Mouse (Mus musculus): ENCODE measurements at regions not wholly inside any gene's neighbourhood (a gene's known extent, or its start where the extent isn't known, plus 50 kb on each side); places are given as distances from the start of the nearest gene placed in this dataset.

DNA sequence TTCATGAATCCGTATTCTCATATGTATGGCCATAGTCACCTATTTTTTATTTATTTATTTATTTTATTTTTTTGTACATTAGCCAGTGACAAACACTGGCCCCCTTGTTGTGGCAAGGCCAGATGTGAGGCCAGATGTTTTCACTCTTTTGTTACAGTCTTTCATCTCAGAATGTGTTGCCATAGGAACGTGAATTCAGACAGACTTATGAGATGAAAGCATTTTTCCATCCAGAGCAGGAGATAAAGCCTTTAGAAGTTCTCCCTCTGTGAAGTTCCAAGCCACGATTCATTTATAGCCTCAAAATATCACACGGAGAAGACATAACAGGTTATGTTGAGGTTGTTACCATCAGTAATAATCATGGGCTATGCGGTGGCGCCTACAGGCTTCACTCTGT is 220.9 kb downstream of the Arpp21 start:
- in situ Hi-C loops (cut with MboI; ENCODE audit: unreplicated experiment in 2 of 2): no loop called here

DNA sequence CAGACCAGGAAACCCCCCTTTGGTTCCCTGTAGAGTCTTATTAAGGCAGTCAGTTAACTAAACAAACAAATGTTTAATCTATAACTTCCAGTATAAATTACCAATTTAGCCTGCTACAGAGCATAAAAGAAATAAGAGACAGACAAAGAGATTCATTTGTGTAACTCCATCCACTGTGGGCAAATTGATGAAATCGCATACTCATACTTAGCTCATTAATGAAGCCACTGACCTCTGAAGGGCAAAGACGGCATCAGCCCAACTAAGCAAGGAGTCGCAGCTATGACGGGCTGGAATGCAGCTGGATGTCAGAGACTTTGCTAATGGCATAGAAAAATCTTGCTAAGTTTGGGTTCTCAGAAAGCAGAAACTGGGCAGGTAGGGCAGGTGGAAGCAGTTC is 241.3 kb downstream of the Arpp21 start:
- in situ Hi-C loops (cut with MboI; ENCODE audit: unreplicated experiment in 2 of 2): no loop called here

DNA sequence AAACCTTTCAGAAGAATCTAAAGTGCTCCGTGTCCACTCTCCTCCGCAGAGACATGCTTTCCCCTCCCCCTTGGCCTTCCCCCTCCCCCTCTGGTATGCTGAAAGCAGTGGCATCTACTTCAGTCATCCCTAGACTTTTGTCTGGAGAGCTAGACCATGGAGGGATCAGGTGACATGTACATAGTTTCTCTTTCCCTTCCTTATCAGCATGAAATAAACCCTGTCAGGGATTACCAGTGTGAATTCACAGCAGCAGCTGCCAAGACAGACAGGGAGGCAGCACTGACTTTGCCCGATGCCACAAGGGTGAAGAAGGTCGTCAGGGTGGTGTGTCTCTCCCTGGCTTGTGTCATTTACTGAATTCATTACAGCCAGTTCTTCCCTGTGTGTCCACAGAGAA is 241.9 kb downstream of the Arpp21 start:
- in situ Hi-C loops (cut with MboI; ENCODE audit: unreplicated experiment in 2 of 2): no loop called here

DNA sequence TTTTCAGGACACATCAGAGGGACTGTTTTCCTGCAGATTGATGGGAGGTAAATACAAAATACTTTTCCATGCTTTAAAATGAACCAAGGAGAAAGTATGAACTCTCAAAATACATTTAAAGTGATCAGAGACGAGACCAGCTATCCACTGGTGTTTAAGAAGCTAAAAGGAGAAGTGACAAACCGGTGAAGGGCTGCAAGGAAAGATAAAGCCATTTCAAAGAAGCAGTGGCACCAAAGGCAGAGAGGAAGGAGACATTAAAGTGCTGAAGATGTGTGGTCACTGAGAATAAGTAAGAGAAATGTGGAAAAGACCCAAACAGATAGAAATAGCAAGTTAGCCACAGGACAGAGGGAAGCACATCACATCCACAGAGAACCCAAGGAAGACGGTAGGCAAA is 245.7 kb downstream of the Arpp21 start:
- in situ Hi-C loops (cut with MboI; ENCODE audit: unreplicated experiment in 2 of 2): no loop called here

DNA sequence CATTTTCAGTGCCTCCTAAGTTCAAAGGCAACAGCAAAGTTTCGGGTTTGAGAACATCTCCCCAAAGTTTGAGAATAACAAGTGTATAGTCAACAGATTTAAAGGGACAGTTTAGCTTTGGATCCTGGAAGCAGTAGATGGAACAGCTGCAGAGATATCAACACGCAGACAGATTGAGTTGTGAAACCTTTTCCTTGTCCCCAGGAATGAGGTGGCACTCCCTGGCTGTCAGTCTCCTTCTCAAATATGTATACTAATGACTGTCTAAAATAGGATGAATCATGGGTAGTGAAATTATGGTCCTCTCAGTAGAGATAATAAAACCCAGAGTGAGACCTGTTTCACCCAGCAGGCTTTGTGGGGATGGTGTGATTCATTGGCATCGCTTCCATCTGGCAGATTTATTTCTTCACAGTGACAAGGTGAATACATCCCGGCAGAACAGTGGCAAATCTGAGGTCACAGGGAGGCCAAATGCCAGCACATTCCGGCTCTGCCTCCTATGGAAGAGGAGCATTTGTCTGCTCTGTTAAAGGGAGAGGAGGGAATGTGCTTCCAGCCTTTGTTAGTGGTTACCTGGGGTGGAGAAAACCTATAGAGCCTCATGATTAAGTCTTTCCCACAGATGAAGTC is 272.2 kb downstream of the Arpp21 start:
- in situ Hi-C loops (cut with MboI; ENCODE audit: unreplicated experiment in 2 of 2): loop anchor here (25.0 kb wide), 3 partner anchors 849 to 1674 kb away; no protein-coding TSS in a partner anchor

DNA sequence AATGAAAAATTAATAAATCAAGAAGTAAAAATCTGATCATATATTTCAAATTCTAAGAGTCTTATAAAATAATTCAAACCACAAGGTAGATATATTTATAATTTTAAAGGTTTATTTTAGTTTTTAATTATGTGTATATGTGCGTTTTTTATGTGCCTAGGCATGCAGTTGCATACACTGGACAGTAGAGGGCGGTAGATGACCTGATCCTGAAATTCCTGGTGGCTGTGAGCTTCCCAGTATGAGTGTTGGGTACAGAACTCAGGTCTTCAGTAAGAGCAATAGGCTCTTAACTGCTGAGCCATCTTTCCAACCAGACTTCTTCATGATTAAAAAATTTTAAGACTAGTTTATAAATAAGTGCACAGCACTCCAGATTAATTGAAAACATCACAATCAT is 267.7 kb upstream of the Stac start:
- in situ Hi-C loops (cut with MboI; ENCODE audit: unreplicated experiment in 2 of 2): loop anchor here (10.0 to 25.0 kb wide), 4 partner anchors 855 to 1687 kb away; no protein-coding TSS in a partner anchor

DNA sequence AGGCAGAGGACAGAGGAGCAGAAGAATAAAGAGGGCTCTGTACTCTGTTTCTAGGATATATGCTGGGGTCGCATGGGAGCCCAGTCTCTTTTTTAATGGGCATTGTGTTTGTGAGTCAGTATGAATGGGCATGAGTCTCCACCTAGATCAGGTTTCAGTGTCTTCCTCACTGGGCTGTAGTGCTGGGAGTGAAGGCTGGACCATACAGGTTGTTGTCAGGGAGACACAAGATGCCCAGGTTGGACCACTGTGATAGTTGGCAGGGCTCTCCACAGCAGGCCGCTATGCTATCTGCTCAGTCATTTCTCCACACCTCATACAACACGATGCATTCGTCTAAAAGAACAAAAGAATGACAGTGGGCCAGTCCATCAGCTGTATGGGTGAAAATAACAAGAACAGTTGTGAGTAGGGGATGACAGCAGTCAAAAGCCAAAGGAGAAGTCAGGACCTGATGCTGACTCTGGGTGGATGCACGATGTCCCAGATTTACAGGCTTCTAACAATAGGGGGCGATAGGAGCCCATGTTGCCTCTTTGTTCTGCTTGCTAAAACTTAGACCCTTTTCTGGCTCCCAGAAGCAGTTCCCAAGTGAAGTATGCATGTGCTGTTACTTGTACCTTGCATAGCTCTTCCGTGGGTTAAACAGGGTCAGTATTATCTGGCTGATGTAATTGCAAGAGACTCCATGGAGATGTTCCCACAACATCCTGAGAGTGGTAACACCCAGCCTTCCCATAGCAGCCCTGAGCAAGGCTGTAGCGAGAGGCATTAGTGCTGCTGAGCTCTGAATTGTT is 249.3 kb upstream of the Stac start:
- in situ Hi-C loops (cut with MboI; ENCODE audit: unreplicated experiment in 2 of 2): loop anchor here in 1 of 2 experiments (25.0 kb wide), 1 partner anchor 1473 kb away; no protein-coding TSS in a partner anchor

DNA sequence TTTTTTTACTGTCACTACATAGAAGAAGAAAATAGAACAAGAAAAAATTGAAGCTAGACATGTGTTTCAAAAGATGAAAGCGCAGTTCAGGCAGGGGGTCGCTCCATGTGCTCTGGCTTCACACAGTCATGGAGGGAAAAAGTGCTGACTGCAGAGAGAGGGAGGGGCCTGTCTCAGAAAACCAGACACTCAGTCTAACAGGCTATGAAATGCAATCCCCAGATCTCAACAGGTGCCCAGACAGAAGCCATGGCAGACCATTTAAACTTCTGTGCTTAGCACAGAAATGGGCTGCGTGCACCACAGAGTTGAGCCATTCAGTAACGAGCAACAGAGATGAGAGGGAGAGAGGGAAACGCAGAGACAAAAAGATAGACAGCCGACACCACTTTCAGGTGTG is 242.3 kb upstream of the Stac start:
- in situ Hi-C loops (cut with MboI; ENCODE audit: unreplicated experiment in 2 of 2): loop anchor here in 1 of 2 experiments (25.0 kb wide), 1 partner anchor 1480 kb away; no protein-coding TSS in a partner anchor

DNA sequence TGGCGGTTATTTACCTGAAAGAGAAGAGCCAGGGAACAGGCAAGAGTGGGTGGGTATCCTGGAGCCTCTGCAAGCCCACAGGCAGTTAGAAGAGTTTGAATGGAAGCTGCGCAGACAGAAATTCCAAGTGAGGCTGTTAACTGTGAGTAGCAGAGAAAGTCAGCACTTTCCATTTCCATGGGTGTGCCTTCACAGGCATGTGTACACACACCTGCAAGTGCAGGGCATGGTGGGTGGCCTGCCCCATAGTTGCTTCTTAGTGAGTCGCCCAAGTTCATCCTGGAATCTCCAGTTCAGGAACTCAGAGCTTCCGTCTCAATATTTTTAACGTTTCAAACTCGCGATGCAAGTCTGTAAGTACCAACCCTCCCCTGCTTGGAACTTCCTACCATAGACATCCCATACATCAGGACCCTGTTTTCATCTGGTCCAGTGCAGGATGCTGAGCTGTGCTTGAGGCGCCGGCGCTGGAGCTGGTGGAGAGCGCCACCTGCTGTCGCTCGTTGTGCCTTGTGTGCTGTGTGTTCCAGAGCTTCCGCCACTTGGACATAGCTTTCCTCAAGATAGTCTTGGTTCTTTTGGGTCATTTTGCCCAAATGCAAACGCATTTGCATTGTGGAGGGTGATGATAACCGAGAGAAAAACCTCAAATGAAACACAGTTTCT is 228.3 kb upstream of the Stac start:
- in situ Hi-C loops (cut with MboI; ENCODE audit: unreplicated experiment in 2 of 2): no loop called here

DNA sequence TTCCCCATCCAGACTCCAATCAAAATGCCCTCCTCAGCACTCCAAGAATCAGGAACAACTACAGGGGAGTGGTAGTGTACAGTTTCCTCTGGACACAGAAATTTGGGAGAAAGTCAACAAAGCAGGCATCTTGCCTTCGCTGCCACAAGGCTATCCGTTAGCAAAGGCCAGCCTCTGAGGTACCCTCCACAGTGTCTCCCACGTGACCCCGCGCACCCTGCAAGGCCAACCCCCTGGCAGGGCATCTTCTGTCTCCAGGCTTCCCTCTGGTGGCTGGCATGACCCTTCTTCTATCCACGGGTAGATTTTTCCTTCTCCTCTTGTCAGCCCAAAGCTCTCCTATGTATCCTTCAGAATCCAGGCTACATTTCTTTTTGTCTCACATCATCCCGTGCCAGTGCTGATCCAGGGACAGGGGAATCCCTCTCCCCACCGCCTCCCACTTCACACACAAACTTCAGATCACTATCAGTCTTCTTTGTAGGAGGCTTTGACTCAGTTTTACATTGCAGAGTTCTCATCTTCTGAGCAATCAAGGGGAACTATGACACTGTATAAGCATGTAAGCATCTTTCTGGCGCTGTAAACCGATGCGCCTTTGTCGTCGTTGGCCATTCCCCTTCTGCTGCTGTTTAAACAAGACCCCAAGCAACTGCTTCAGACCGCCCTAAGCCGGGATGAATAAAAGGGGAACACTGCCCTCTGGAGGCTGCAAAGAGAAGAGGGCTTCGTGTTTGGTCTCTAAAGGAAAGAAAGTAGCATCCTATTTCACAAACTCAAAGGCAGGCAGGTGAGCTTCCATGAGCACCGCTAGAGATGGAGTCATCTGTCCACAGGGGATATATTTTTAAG is 226.8 kb upstream of the Stac start:
- in situ Hi-C loops (cut with MboI; ENCODE audit: unreplicated experiment in 2 of 2): no loop called here

DNA sequence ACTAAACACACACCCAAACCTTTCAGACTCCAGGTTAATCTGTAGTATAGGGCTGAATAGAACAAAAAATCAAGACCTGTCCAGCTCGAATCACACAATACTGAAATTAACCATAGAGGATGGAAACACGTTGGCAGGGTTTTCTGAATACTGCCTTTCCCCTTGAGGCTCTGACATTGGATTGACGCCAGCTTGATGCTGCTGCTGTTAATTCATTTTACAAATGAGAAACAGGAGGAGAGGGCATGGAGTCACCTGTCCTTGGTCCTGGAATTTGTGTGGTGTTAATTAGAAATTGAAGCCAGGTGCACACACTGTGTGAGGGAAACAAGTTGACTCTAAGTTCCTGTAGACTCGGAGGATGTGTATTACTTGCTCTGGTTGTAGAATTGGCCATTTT is 218.7 kb upstream of the Stac start:
- in situ Hi-C loops (cut with MboI; ENCODE audit: unreplicated experiment in 2 of 2): no loop called here

DNA sequence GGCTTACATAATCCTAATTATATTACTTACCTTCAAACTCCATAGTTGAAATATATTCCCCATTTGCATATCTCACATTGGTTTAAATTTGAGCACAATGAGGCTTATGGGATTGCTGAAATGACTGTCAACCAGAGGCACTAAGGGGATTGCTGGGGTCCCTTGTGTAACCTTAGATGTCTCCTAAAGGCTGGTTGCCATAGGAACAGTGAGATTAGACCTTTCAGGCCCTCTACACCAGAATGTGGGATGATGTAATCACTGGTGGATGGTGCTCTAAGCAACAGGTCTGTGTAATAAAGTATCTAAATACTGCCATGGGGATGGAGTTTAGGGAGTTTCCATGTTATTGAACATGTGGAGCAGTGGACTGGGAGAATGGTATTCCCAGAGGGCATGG is 210.0 kb upstream of the Stac start:
- in situ Hi-C loops (cut with MboI; ENCODE audit: unreplicated experiment in 2 of 2): no loop called here

DNA sequence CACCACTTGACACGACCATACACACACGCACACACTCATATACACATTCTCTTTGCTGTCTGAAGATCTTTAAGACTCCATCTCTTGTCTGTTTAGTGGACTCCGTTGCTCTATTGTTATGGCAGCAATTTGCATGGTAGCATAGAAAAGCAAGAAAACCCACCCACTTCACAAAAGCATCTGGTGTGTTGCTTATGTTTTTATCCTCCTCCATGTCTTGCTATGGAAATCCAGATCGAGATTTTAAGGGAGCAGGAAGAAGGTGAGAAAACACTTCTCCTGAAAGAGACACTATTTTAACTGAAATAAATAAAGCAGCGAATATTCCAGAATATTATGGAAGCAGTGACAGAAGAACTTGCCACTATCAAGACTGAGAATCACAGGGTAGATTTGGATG is 207.5 kb upstream of the Stac start:
- in situ Hi-C loops (cut with MboI; ENCODE audit: unreplicated experiment in 2 of 2): no loop called here

DNA sequence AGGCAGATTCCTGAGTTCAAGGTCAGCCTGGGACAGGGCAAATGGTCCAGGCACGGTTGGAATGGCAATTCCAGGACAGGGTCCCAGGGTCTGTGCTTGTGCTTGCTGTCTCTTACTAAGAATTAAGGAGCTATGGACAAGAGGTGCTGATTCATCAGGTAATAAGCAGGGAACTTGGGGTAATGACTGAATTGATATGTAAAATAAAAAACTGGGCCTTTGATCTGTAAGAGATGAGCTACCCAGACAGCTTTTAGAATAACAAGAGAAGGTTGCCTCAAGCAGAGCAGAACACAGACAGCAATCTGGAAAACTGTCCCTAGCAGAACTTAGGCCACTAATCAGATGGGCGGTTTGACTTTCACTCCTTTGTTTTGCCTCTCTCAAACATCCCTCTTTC is 189.6 kb upstream of the Stac start:
- in situ Hi-C loops (cut with MboI; ENCODE audit: unreplicated experiment in 2 of 2): no loop called here

DNA sequence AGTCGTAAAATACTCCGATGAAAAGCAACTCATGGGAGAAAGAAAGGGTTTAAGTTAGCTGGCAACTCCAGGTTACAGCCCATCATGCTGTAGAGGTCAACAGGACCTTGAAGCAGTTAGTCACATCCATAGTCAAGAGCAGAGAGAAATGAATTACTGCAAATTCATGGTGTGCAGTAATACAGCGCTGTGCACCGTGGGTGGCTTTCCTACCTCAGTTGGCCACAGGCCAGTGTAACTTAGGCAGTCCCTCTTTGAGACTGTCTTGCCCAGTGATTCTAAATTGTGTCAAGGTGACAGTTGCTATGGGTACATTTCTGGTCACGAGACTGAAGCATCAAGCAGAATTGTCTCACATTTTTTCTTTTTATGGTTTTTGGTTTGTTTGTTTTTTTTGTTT is 186.7 kb upstream of the Stac start:
- in situ Hi-C loops (cut with MboI; ENCODE audit: unreplicated experiment in 2 of 2): no loop called here

DNA sequence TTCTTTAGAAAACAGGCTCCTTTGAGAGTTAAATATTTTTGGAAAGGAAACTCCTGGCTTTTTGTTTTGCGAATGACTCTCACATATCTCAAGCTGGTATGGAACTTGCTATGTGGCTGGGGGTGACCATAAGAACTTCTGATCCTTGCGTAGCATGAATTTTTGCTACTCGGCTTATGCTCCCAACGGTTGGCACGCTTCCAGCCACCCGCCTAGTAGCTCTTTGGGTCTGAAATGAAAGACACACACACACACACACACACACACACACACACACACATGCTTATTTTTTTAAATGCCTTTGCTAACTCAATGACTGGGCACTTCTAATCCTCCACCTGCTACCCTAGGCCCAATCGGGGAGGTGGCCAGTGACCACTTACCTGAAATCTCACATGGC is 180.3 kb upstream of the Stac start:
- in situ Hi-C loops (cut with MboI; ENCODE audit: unreplicated experiment in 2 of 2): no loop called here

DNA sequence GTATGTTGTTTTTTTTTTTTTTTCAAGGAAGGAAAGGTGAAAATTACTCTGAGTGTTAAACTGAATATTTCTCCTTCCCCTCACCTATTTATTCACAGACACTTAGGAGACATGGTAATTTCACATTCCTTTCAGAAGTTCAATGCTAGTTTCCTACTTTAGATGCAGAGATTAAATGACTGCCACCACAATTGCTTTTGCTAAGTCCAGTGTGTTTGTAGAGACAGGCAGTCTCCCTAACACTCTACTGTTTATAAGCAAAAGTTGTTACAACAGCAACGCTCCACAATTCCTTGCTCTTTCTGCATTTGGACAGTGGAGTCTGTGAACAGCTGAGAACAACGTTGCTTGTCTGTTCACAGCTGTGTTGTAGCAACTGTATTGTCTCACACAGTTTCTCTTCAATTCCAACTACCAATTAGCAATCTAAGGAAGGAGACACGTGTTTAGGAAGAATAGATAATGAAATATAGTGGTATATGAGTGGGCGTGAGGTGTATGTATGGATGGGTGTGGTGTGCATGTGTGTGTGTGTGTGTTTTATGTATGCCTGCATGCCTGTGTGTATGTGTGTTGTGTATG is 179.7 kb upstream of the Stac start:
- in situ Hi-C loops (cut with MboI; ENCODE audit: unreplicated experiment in 2 of 2): no loop called here

DNA sequence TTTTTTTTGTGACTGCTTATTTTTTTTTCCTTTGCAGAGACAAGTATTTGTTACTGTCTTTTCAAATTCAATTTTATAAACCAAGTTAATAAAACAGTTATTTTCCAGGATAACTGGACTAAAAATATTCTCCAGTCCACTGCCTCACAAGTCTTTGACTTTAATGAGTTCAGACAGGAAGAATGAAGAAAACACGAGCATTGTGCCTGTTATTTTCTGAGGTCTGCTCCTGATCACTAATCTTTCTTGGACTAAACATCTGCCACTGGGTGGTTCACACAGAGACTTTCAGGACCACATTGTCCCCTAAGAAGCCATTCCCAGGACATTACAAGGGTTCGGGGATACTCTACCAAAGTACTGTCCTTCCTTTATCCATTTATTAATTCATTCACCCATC is 167.9 kb upstream of the Stac start:
- in situ Hi-C loops (cut with MboI; ENCODE audit: unreplicated experiment in 2 of 2): no loop called here

DNA sequence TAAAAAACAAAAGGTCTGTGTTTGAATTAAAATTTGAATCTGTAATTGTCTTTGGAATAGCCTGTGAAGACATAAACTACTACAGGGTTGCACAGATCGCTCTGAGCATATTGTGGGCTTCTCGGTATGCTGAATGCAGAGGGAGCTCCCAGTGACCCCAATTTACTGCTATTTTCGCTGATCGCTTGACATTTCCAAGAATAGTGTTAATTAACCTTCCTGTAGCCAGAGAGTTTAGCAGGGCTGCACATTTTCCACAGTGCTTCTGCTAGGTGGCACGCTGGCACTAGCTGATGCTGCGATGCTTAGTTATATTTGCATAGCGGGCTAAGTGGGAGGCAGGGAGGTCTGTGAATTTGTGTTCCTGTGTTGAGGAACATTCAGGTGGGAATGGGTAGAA is 164.8 kb upstream of the Stac start:
- in situ Hi-C loops (cut with MboI; ENCODE audit: unreplicated experiment in 2 of 2): no loop called here

DNA sequence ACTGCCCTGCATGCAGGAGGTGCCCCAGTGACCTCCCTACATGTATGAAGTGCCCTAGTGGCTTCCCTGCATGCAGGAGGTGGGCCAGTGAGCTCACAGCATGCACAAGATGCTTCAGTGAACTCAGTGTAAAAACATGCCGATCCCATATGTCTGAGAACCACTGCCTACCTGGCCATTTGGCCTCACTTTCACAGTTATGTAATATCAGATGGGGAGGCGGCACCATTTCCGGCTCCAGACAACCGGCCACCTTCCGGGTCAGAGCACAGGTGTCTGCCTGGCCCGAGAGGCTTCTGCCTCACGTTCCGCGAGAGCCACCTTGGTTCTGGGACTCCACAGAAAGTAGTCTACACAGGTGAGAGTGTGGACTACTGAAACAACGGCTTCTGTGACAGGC is 156.2 kb upstream of the Stac start:
- in situ Hi-C loops (cut with MboI; ENCODE audit: unreplicated experiment in 2 of 2): no loop called here
